Mouse (Mus musculus) E14TG2a.4 (cell line): ENCODE results near the gene Arhgap27.

Experiments
- CTCF ChIP-seq: conservative IDR thresholded peaks from 2 replicates; pipeline ENCODE4 v1.5.1; 2014; ENCODE audit warnings: low read length
- NANOG ChIP-seq: IDR thresholded peaks from 2 replicates; pipeline ENCODE4 v1.6.1; 2014; ENCODE audit warnings: borderline replicate concordance, low read length, mixed read lengths
- POU5F1 ChIP-seq: IDR thresholded peaks from 2 replicates; pipeline ENCODE4 v1.6.1; 2014; ENCODE audit warnings: low read length, borderline replicate concordance

GRCm38 (mm10) chr11:103381505-103381904, 18.0 kb upstream of the Arhgap27 start:
- TF ChIP-seq CTCF: no peak
- TF ChIP-seq NANOG: no peak
- TF ChIP-seq POU5F1: no peak
